Mouse (Mus musculus): ENCODE measurements around the gene Abcb10.

Gene Abcb10

DNA sequence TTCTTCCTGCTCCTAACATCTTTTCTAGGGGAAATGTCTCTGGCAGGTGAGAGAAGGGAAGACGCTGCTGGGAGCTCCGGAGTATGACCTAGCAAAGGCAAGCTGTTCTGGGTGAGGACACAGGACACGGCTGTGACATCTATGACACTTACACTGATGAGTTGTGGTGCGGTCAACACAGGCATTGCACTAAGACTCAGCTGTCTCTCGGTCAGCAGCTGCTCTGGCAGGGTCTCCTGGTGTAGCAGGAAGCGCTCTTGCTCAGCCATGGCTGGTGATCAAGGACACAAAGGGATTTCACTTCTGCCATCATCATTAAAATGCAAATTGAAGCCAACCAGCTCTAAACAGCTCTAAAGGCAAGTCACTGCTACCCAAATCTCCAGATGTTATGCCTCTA is 75.3 kb downstream of the Abcb10 start:
- no peak for DNase-seq (ENCODE audit: extremely low spot score, low spot score)

GRCm38 (mm10) chr8:123902653-123903052 is 80.3 kb downstream of the Abcb10 start:
- no peak for DNase-seq (ENCODE audit: extremely low spot score, low spot score)
